Mouse (Mus musculus) limb, embryonic 14.5 days (tissue): ENCODE data around the gene Rasgef1c. TPM values are rescaled to one million over a fixed set of nuclear protein-coding genes. Genes with fewer than 3 reads are reported as not detected.

Experiments used
- ATAC-seq: fragments of 200-750 bp; cut with Nextera tagmentation; 2 replicates; pipeline ENCODE4 v1.8.0; 2017; ENCODE audit warnings: low read depth, moderate number of reproducible peaks, moderate TSS enrichment; ENCODE audit not compliant: low FRiP score
- DNase-seq: peaks from one replicate; pipeline ENCODE4 v3.0.0-alpha.2; 2015; ENCODE audit warnings: low spot score
- H3K27ac ChIP-seq: fragments of 300-500 bp; sonication (generic); replicated peaks from 2 replicates; pipeline ENCODE4 v1.5.1; 2014; ENCODE audit warnings: low read depth, mild to moderate bottlenecking, low read length, moderate library complexity, mixed read lengths
- H3K27me3 ChIP-seq: fragments of 300-500 bp; sonication (generic); 2 replicates; pipeline ENCODE4 v1.6.1; 2014; ENCODE audit warnings: low read length, mixed read lengths; ENCODE audit not compliant: control insufficient read depth, insufficient read depth
- H3K36me3 ChIP-seq: fragments of 300-500 bp; sonication (generic); 2 replicates; pipeline ENCODE4 v1.6.1; 2014; ENCODE audit warnings: mild to moderate bottlenecking, low read length, moderate library complexity, mixed read lengths; ENCODE audit not compliant: control insufficient read depth, insufficient read depth
- H3K4me1 ChIP-seq: fragments of 300-500 bp; sonication (generic); 2 replicates; pipeline ENCODE4 v1.6.1; 2014; ENCODE audit warnings: antibody characterized with exemption, low read length, mixed read lengths; ENCODE audit not compliant: control insufficient read depth, insufficient read depth
- H3K4me2 ChIP-seq: fragments of 300-500 bp; sonication (generic); replicated peaks from 2 replicates; pipeline ENCODE4 v1.6.1; 2014; ENCODE audit warnings: low read depth, mild to moderate bottlenecking, low read length, moderate library complexity; ENCODE audit not compliant: severe bottlenecking
- H3K4me3 ChIP-seq: fragments of 300-500 bp; sonication (generic); replicated peaks from 2 replicates; pipeline ENCODE4 v1.5.1; 2014; ENCODE audit warnings: low read length
- H3K9ac ChIP-seq: fragments of 300-500 bp; sonication (generic); 2 replicates; pipeline ENCODE4 v1.6.1; 2014; ENCODE audit warnings: mild to moderate bottlenecking, low read depth, low read length, moderate library complexity; ENCODE audit not compliant: severe bottlenecking
- H3K9me3 ChIP-seq: fragments of 300-500 bp; sonication (generic); 2 replicates; pipeline ENCODE4 v1.6.1; 2016; ENCODE audit warnings: low read length; ENCODE audit not compliant: control insufficient read depth
- POLR2A ChIP-seq: fragments of 200-500 bp; IDR thresholded peaks from 2 replicates; pipeline ENCODE4 v1.8.0; 2012; ENCODE audit warnings: inconsistent platforms, mild to moderate bottlenecking, moderate library complexity, borderline replicate concordance; ENCODE audit not compliant: insufficient read depth, insufficient read length; ENCODE audit errors: extremely low read depth
- WGBS: fragments of 180-500 bp; shearing (Covaris S2); extraction: QIAGEN DNeasy Blood & Tissue Kit; methylation state at CpG from one replicate; pipeline ENCODE4 v1.1.7; 2014; 5-methylcytosine and 5-hydroxymethylcytosine counted together
- polyA plus RNA-seq, 2 experiments: library from polyadenylated mRNA; depleted of rRNA in 1 of 2; stranded (reverse) in 1 of 2; unstranded in 1 of 2; fragments of >200 nt; fragmentation: Nextera tagmentation in 1 of 2; extraction: Ambion mirVana in 1 of 2; gene quantifications; 2 replicates each; pipeline versions ENCODE4 v1.2.1 to v1.2.3; 2012 to 2014

The Rasgef1c gene
- polyA plus RNA-seq, 2 experiments: 0.34 to 0.43 TPM

- DNase-seq: no peak
- WGBS: 63% methylated on average over 4 of the region's 4 CpGs
- H3K27ac ChIP-seq: no peak overlapping the region
- H3K4me1 ChIP-seq: no peaks in the 10 kb centered on the region
- H3K9ac ChIP-seq: no peak overlapping the region
- ATAC-seq: no peak
- TF ChIP-seq POLR2A: no peak
- H3K9me3 ChIP-seq: no peaks in the 10 kb centered on the region
- no peaks in the 10 kb centered on the region for H3K36me3 ChIP-seq
- no peaks in the 10 kb centered on the region for H3K27me3 ChIP-seq
- H3K4me2 ChIP-seq: no peak overlapping the region
- no peak overlapping the region for H3K4me3 ChIP-seq
Measured at GRCm38 (mm10) chr11:49942841-49943240, 41.2 kb downstream of the Rasgef1c start.

GRCm38 (mm10) chr11:49943901-49944300 lies 42.3 kb downstream of the Rasgef1c start:
- Histone ChIP-seq H3K9ac (no peak overlapping the region), H3K36me3 (no peaks in the 10 kb centered on the region), H3K27me3 (no peaks in the 10 kb centered on the region), H3K9me3 (no peaks in the 10 kb centered on the region), H3K27ac (no peak overlapping the region), H3K4me3 (no peak overlapping the region), H3K4me1 (no peaks in the 10 kb centered on the region), H3K4me2 (no peak overlapping the region)
- ATAC-seq (no peak), DNase-seq (no peak)
- WGBS: 79% methylated on average over 5 of the region's 5 CpGs
- TF ChIP-seq POLR2A: no peak

- H3K4me1 ChIP-seq: no peaks in the 10 kb centered on the region
- H3K4me2 ChIP-seq: no peak overlapping the region
Measured at GRCm38 (mm10) chr11:49945726-49946125, 44.1 kb downstream of the Rasgef1c start.

GRCm38 (mm10) chr11:49949839-49950238 lies 48.2 kb downstream of the Rasgef1c start:
- Histone ChIP-seq H3K27me3 (no peaks in the 10 kb centered on the region), H3K9ac (no peak overlapping the region), H3K9me3 (no peaks in the 10 kb centered on the region), H3K4me1 (no peaks in the 10 kb centered on the region), H3K4me2 (no peak overlapping the region), H3K27ac (no peak overlapping the region), H3K36me3 (no peaks in the 10 kb centered on the region), H3K4me3 (no peak overlapping the region)
- WGBS: 84% methylated on average over 5 of the region's 5 CpGs
- DNase-seq (no peak), ATAC-seq (no peak)
- no peak for TF ChIP-seq POLR2A

More at GRCm38 (mm10) chr11:49945726-49946125, 44.1 kb downstream of the Rasgef1c start:
- H3K27me3 ChIP-seq: no peaks in the 10 kb centered on the region
- no peak overlapping the region for H3K9ac ChIP-seq
- WGBS: 90% methylated on average over 4 of the region's 4 CpGs
- no peak overlapping the region for H3K4me3 ChIP-seq
- no peak for TF ChIP-seq POLR2A
- no peaks in the 10 kb centered on the region for H3K9me3 ChIP-seq
- H3K27ac ChIP-seq: no peak overlapping the region
- H3K36me3 ChIP-seq: no peaks in the 10 kb centered on the region
- ATAC-seq (no peak), DNase-seq (no peak)

GRCm38 (mm10) chr11:49953616-49954015 lies 52.0 kb downstream of the Rasgef1c start:
- H3K4me3 ChIP-seq: no peak overlapping the region
- ATAC-seq: no peak
- no peak overlapping the region for H3K9ac ChIP-seq

More at GRCm38 (mm10) chr11:49953616-49954015, 52.0 kb downstream of the Rasgef1c start:
- Histone ChIP-seq H3K36me3 (no peaks in the 10 kb centered on the region), H3K27ac (no peak overlapping the region), H3K9me3 (no peaks in the 10 kb centered on the region), H3K4me1 (no peaks in the 10 kb centered on the region), H3K27me3 (no peaks in the 10 kb centered on the region), H3K4me2 (no peak overlapping the region)
- DNase-seq: no peak
- WGBS: 90% methylated on average over 6 of the region's 6 CpGs
- TF ChIP-seq POLR2A: no peak
